ENCODE assay signal across 9 mouse cellular contexts in genomic region chr14:122464763-122465741, GRCm38 (mm10). TPM values are rescaled to one million over a fixed set of nuclear protein-coding genes. Genes with fewer than 3 reads are reported as not detected.
DNase-seq lines count a peak whose midpoint lies in the region; ATAC-seq and TF ChIP-seq lines count a peak whose summit lies in the region.
"Had no signal": no experiment of that assay in that cellular context is flagged by ENCODE, and none has a peak within 500 bp of the region (broad histone marks: within the 10 kb centered on the region; RNA-seq: fewer than 3 reads in every experiment).

TSS of gene Zic5 (minus strand) at chr14:122465677.

- intact Hi-C loops in left cerebral cortex, postnatal 4 days (cut with DNase I) = no loop called here

- peak within 1 kb of the TSS; percentile 54 for H3K4me3 ChIP-seq in embryonic facial prominence, embryonic 11.5 days (ENCODE audit: low read depth, low read length)
- peak within 1 kb of the TSS; percentile 50 for H3K4me3 ChIP-seq in intestine, embryonic 15.5 days (replicated peaks)
- peak within 1 kb of the TSS; percentile 53 for H3K4me3 ChIP-seq in neural tube, embryonic 11.5 days (ENCODE audit: low read depth, low read length)

- H3K4me1 ChIP-seq in embryonic facial prominence, embryonic 11.5 days (ENCODE audit: control insufficient read depth, insufficient read depth, low read length) = peaks cover 11% of the 10 kb centered on the region
- peaks cover 24% of the 10 kb centered on the region for H3K4me1 ChIP-seq in intestine, embryonic 15.5 days (replicated peaks)
- peaks cover 20% of the 10 kb centered on the region for H3K4me1 ChIP-seq in neural tube, embryonic 11.5 days (ENCODE audit: control insufficient read depth, insufficient read depth, low read length)

- H3K27ac ChIP-seq in embryonic facial prominence, embryonic 11.5 days (replicated peaks; ENCODE audit: low read depth, low read length) = peak within 1 kb of the TSS; percentile 79
- H3K27ac ChIP-seq in intestine, embryonic 15.5 days = no peak within 1 kb of the TSS
- H3K27ac ChIP-seq in neural tube, embryonic 11.5 days (ENCODE audit: low read depth, low read length) = peak within 1 kb of the TSS; percentile 86

- H3K9ac ChIP-seq in embryonic facial prominence, embryonic 11.5 days (replicated peaks; ENCODE audit: low read length) = peak within 1 kb of the TSS; percentile 68
- H3K9ac ChIP-seq in intestine, embryonic 15.5 days = no peak within 1 kb of the TSS
- H3K9ac ChIP-seq in neural tube, embryonic 11.5 days (ENCODE audit: low read length) = peak within 1 kb of the TSS; percentile 67

- peak; percentile 97 for DNase-seq in left cerebral cortex, postnatal 4 days
- DNase-seq in left cerebral cortex, adult 11 months (ENCODE audit: low spot score) = no peak
- DNase-seq in brain, embryonic 14.5 days (ENCODE audit: low read depth) = peak; percentile 95
- DNase-seq in embryonic facial prominence, embryonic 11.5 days (ENCODE audit: low spot score) = peak; percentile 71
- peak; percentile 85 for DNase-seq in neural tube, embryonic 11.5 days (ENCODE audit: low spot score)
- DNase-seq in gastrocnemius, postnatal 25 days = no peak
- no peak for DNase-seq in adipocyte (ENCODE audit: low spot score)

- no peaks in the 10 kb centered on the region for H3K36me3 ChIP-seq in embryonic facial prominence, embryonic 11.5 days (replicated peaks; ENCODE audit: control insufficient read depth, insufficient read depth, low read depth, low read length)
- H3K36me3 ChIP-seq in intestine, embryonic 15.5 days = no peaks in the 10 kb centered on the region
- no peaks in the 10 kb centered on the region for H3K36me3 ChIP-seq in neural tube, embryonic 11.5 days (ENCODE audit: control insufficient read depth, insufficient read depth, low read length)

- H3K9me3 ChIP-seq in embryonic facial prominence, embryonic 11.5 days (replicated peaks; ENCODE audit: control insufficient read depth, low read length) = no peaks in the 10 kb centered on the region
- H3K9me3 ChIP-seq in intestine, embryonic 15.5 days = no peaks in the 10 kb centered on the region
- H3K9me3 ChIP-seq in neural tube, embryonic 11.5 days (ENCODE audit: control insufficient read depth, low read length) = no peaks in the 10 kb centered on the region

- under 1% methylated on average over 52 of the region's 62 CpGs for WGBS in embryonic facial prominence, embryonic 11.5 days
- whole genome bisulfite sequencing in intestine, embryonic 15.5 days = under 1% methylated on average over 56 of the region's 62 CpGs
- under 1% methylated on average over 41 of the region's 62 CpGs for WGBS in neural tube, embryonic 11.5 days

- peak within 1 kb of the TSS; percentile 90 for H3K4me2 ChIP-seq in embryonic facial prominence, embryonic 11.5 days (ENCODE audit: low read depth, low read length)
- H3K4me2 ChIP-seq in intestine, embryonic 15.5 days (replicated peaks) = peak within 1 kb of the TSS; percentile 98
- H3K4me2 ChIP-seq in neural tube, embryonic 11.5 days (ENCODE audit: low read depth) = peak within 1 kb of the TSS; percentile 79

- peak; percentile 32; the same call in 1 of the 2 replicates for TF ChIP-seq POLR2A in brain, embryonic 14.5 days (IDR thresholded peaks at IDR 0.05; ENCODE audit: borderline replicate concordance, extremely low read depth, insufficient read depth, insufficient read length, poor library complexity, severe bottlenecking)

- no peak for TF ChIP-seq CTCF in brain, embryonic 14.5 days (IDR thresholded peaks at IDR 0.05; ENCODE audit: borderline replicate concordance, extremely low read depth, insufficient read depth, insufficient read length)

- peaks cover 64% of the 10 kb centered on the region for H3K27me3 ChIP-seq in embryonic facial prominence, embryonic 11.5 days (ENCODE audit: control insufficient read depth, insufficient read depth, low read length)
- peaks cover 91% of the 10 kb centered on the region for H3K27me3 ChIP-seq in intestine, embryonic 15.5 days (replicated peaks)
- H3K27me3 ChIP-seq in neural tube, embryonic 11.5 days (ENCODE audit: control insufficient read depth, insufficient read depth, low read length) = peaks cover 68% of the 10 kb centered on the region

- peak; percentile 83 for ATAC-seq in embryonic facial prominence, embryonic 11.5 days (replicated peaks; ENCODE audit: insufficient number of reproducible peaks, low FRiP score, low TSS enrichment, low read depth)
- ATAC-seq in intestine, embryonic 15.5 days = peak; percentile 40
- peak; percentile 78 for ATAC-seq in neural tube, embryonic 11.5 days (ENCODE audit: insufficient read depth, low FRiP score, low TSS enrichment)

RNA-seq across cellular contexts. Expression of gene Zic5, which starts in this region (rescaled TPM):
- total RNA-seq in left cerebral cortex, postnatal 4 days (2021) = 1 to 10 TPM; 3.9 to 5.1 TPM
- polyA plus RNA-seq in brain, embryonic 14.5 days (2012; rRNA removed) = 10.4 and 18.6 TPM in 2 replicates
- 4.1 and 5.0 TPM in 2 replicates for polyA plus RNA-seq in embryonic facial prominence, embryonic 11.5 days (2014; fragmentation: Nextera tagmentation; extraction: Ambion mirVana)
- 0.16 TPM in 1 of 2 replicates, not detected in the other for polyA plus RNA-seq in intestine, embryonic 15.5 days (2015; fragmentation: Nextera tagmentation; extraction: Ambion mirVana)
- polyA plus RNA-seq in neural tube, embryonic 11.5 days (2014; fragmentation: Nextera tagmentation; extraction: Ambion mirVana) = 10.3 and 10.8 TPM in 2 replicates
- not detected for total RNA-seq in gastrocnemius, postnatal 25 days (2021)
- total RNA-seq: heart, adult 18-20 months had no signal

Comparison
In these comparisons a context has a peak if more than half of its experiments do, and no peak if none do; other contexts are left out.
1. RNA of gene Zic5 (total RNA-seq): 3.9 to 5.1 TPM in left cerebral cortex, postnatal 4 days; not detected in gastrocnemius, postnatal 25 days; every median in the first group is over 4 times any median in the second.
2. DNase-seq: peak in left cerebral cortex, postnatal 4 days (single experiment), brain, embryonic 14.5 days (single experiment), embryonic facial prominence, embryonic 11.5 days (single experiment) and neural tube, embryonic 11.5 days (single experiment); none in left cerebral cortex, adult 11 months (single experiment), gastrocnemius, postnatal 25 days (single experiment) and adipocyte (single experiment).
3. Peak in ATAC-seq, H3K4me3 ChIP-seq and H3K4me2 ChIP-seq in intestine, embryonic 15.5 days; RNA of the gene not detected or under 1 TPM.
4. Peak in every context shown above with its lines, with median percentiles within 50 percentile points of each other: ATAC-seq, H3K4me2 ChIP-seq and H3K4me3 ChIP-seq.